Mouse (Mus musculus) MEL (cell line): ENCODE measurements around the gene Rps15. TPM values are rescaled to one million over a fixed set of nuclear protein-coding genes. Genes with fewer than 3 reads are reported as not detected.
A peak's percentile ranks its signal among the peaks of the same experiment; 100 is the strongest.

Experiments
- DNase-seq: peaks from one replicate; pipeline ENCODE4 v3.0.0; 2011; ENCODE audit warnings: low read depth, low spot score
- H3K27ac ChIP-seq: 2 replicates; pipeline ENCODE4 v1.5.1; 2012; ENCODE audit warnings: low read depth, mild to moderate bottlenecking, control low read depth, low read length, moderate library complexity; ENCODE audit not compliant: control insufficient read depth
- H3K27me3 ChIP-seq, 2 experiments: fragments of 150-350 bp in 1 of 2; sonication (generic) in 1 of 2; 2 replicates each; pipeline ENCODE4 v1.6.1; 2012; ENCODE audit warnings: low read length in 2 of 2, mild to moderate bottlenecking in 2 of 2, improper control_type of control experiment in 1 of 2, moderate library complexity in 1 of 2; ENCODE audit not compliant: insufficient read depth in 2 of 2, control insufficient read depth in 1 of 2
- H3K36me3 ChIP-seq, 2 experiments: 2 replicates each; pipeline ENCODE4 v1.6.1; 2012 to 2014; ENCODE audit warnings: low read length in 2 of 2, improper control_type of control experiment in 1 of 2, inconsistent platforms in 1 of 2, mild to moderate bottlenecking in 1 of 2; ENCODE audit not compliant: insufficient read depth in 2 of 2, control insufficient read depth in 1 of 2
- H3K4me1 ChIP-seq, 2 experiments: fragments of 150-350 bp in 1 of 2; sonication (generic) in 1 of 2; 2 replicates each; pipeline ENCODE4 v1.6.1; 2012; ENCODE audit warnings: low read length in 2 of 2, improper control_type of control experiment in 1 of 2, mild to moderate bottlenecking in 1 of 2; ENCODE audit not compliant: insufficient read depth in 2 of 2, control insufficient read depth in 1 of 2
- H3K4me3 ChIP-seq, 2 experiments: fragments of 150-350 bp in 1 of 2; sonication (generic) in 1 of 2; 2 replicates each; pipeline ENCODE4 v1.5.1; 2012; ENCODE audit warnings: low read depth in 2 of 2, low read length in 2 of 2, mild to moderate bottlenecking in 2 of 2, moderate library complexity in 2 of 2, control low read depth in 1 of 2, improper control_type of control experiment in 1 of 2; ENCODE audit not compliant: control insufficient read depth in 1 of 2, insufficient read depth in 1 of 2
- H3K79me2 ChIP-seq: 2 replicates; pipeline ENCODE4 v1.6.1; 2012; ENCODE audit warnings: mild to moderate bottlenecking, low read length, moderate library complexity; ENCODE audit not compliant: control insufficient read depth, poor library complexity, insufficient read depth
- H3K9ac ChIP-seq: 2 replicates; pipeline ENCODE4 v1.6.1; 2012; ENCODE audit warnings: low read depth, mild to moderate bottlenecking, control low read depth, low read length, moderate library complexity; ENCODE audit not compliant: control insufficient read depth, poor library complexity, severe bottlenecking
- H3K9me3 ChIP-seq: fragments of 150-350 bp; sonication (generic); replicated peaks from 2 replicates; pipeline ENCODE4 v1.6.1; 2012; ENCODE audit warnings: mild to moderate bottlenecking, low read length, improper control_type of control experiment, moderate library complexity; ENCODE audit not compliant: insufficient read depth
- CHD1 ChIP-seq: IDR thresholded peaks from 2 replicates; pipeline ENCODE4 v1.6.1; 2012; ENCODE audit warnings: low read depth, mild to moderate bottlenecking, inconsistent platforms, low read length, improper control_type of control experiment
- CHD2 ChIP-seq: IDR thresholded peaks from 2 replicates; pipeline ENCODE4 v1.6.1; 2011; ENCODE audit warnings: low read length, improper control_type of control experiment
- CTCF ChIP-seq, 3 experiments: IDR thresholded peaks in 2 of 3; conservative IDR thresholded peaks in 1 of 3; 2 replicates each; pipeline ENCODE4 v1.5.1; 2011 to 2012; ENCODE audit warnings: low read length in 3 of 3, low read depth in 2 of 3, mild to moderate bottlenecking in 2 of 3, improper control_type of control experiment in 1 of 3, inconsistent platforms in 1 of 3, mixed read lengths in 1 of 3, moderate library complexity in 1 of 3; ENCODE audit not compliant: control insufficient read depth in 1 of 3, insufficient read depth in 1 of 3, poor library complexity in 1 of 3, severe bottlenecking in 1 of 3
- E2F4 ChIP-seq: IDR thresholded peaks from 2 replicates; pipeline ENCODE4 v1.6.1; 2011; ENCODE audit warnings: low read depth, low read length, improper control_type of control experiment, borderline replicate concordance
- ETS1 ChIP-seq: IDR thresholded peaks from 2 replicates; pipeline ENCODE4 v1.6.1; 2012; ENCODE audit warnings: low read depth, mild to moderate bottlenecking, inconsistent platforms, low read length, improper control_type of control experiment, moderate library complexity
- HCFC1 ChIP-seq: IDR thresholded peaks from 2 replicates; pipeline ENCODE4 v1.6.1; 2012; ENCODE audit warnings: low read depth, mild to moderate bottlenecking, inconsistent platforms, low read length, improper control_type of control experiment, moderate library complexity
- KAT2A ChIP-seq: conservative IDR thresholded peaks from 2 replicates; pipeline ENCODE4 v1.6.1; 2012; ENCODE audit warnings: low read depth, low read length, improper control_type of control experiment, inconsistent platforms
- MAX ChIP-seq: IDR thresholded peaks from 2 replicates; pipeline ENCODE4 v1.6.1; 2011; ENCODE audit warnings: low read length, improper control_type of control experiment
- MAZ ChIP-seq: IDR thresholded peaks from 2 replicates; pipeline ENCODE4 v1.6.1; 2012; ENCODE audit warnings: low read depth, mild to moderate bottlenecking, inconsistent platforms, low read length, improper control_type of control experiment
- MXI1 ChIP-seq: IDR thresholded peaks from 2 replicates; pipeline ENCODE4 v1.6.1; 2011; ENCODE audit warnings: mild to moderate bottlenecking, low read depth, low read length, improper control_type of control experiment
- MYC ChIP-seq: IDR thresholded peaks from 2 replicates; pipeline ENCODE4 v1.6.1; 2011; ENCODE audit warnings: low read depth, mild to moderate bottlenecking, low read length, improper control_type of control experiment, moderate library complexity
- POLR2A ChIP-seq, 2 experiments: IDR thresholded peaks; 2 replicates each; pipeline ENCODE4 v1.6.1; 2011 to 2012; ENCODE audit warnings: low read length in 2 of 2, mild to moderate bottlenecking in 2 of 2, control low read depth in 1 of 2, improper control_type of control experiment in 1 of 2, low read depth in 1 of 2, moderate library complexity in 1 of 2; ENCODE audit not compliant: control insufficient read depth in 1 of 2, insufficient read depth in 1 of 2, poor library complexity in 1 of 2
- POLR2AphosphoS2 ChIP-seq: IDR thresholded peaks from 2 replicates; pipeline ENCODE4 v1.6.1; 2011; ENCODE audit warnings: low read length, improper control_type of control experiment
- POLR2AphosphoS5 ChIP-seq: IDR thresholded peaks from 2 replicates; pipeline ENCODE4 v1.6.1; 2012; ENCODE audit warnings: low read depth, borderline replicate concordance, mild to moderate bottlenecking, inconsistent platforms, low read length, moderate library complexity, mixed read lengths
- SIN3A ChIP-seq: IDR thresholded peaks from 2 replicates; pipeline ENCODE4 v1.6.1; 2012; ENCODE audit warnings: low read length, improper control_type of control experiment, inconsistent platforms
- SMC3 ChIP-seq: IDR thresholded peaks from 2 replicates; pipeline ENCODE4 v1.6.1; 2011; ENCODE audit warnings: low read depth, low read length, improper control_type of control experiment
- USF1 ChIP-seq: IDR thresholded peaks from 2 replicates; pipeline ENCODE4 v1.6.1; 2014; ENCODE audit warnings: low read depth, mild to moderate bottlenecking, inconsistent platforms, low read length, improper control_type of control experiment, moderate library complexity
- ZKSCAN1 ChIP-seq: IDR thresholded peaks from 2 replicates; pipeline ENCODE4 v1.6.1; 2012; ENCODE audit warnings: low read depth, mild to moderate bottlenecking, inconsistent platforms, low read length, improper control_type of control experiment, moderate library complexity
- polyA plus RNA-seq, 2 experiments: library from polyadenylated mRNA; stranded (reverse) in 1 of 2; unstranded in 1 of 2; fragments of >175 nt in 1 of 2; fragments of >200 nt in 1 of 2; gene quantifications; 2 replicates each; pipeline versions ENCODE4 v1.2.1 to v1.2.4; 2012; ENCODE audit warnings: low replicate concordance in 2 of 2, low read depth in 1 of 2; ENCODE audit not compliant: insufficient read length in 2 of 2, insufficient read depth in 1 of 2, missing spikeins in 1 of 2
- total RNA-seq: library from RNA; depleted of rRNA; stranded (reverse); fragments of 300-350 nt; gene quantifications from 2 replicates; pipeline ENCODE4 v1.2.3, GENCODE M21; 2012

Rps15 gene
- total and polyA plus RNA-seq, 3 experiments, result 1,331 to 4,320 (median 3,905) TPM

- Histone ChIP-seq H3K27me3 (no peaks in the 10 kb centered on the region), H3K4me1 (peaks cover 0 to 4% of the 10 kb centered on the region in 2 experiments; a peak in 1 of 4 replicates), H3K4me3 (no peak overlapping the region), H3K36me3 (peaks cover 2 to 16% of the 10 kb centered on the region in 2 experiments; a peak in 2 of 4 replicates), H3K27ac (no peak overlapping the region), H3K9ac (no peak overlapping the region), H3K9me3 (no peaks in the 10 kb centered on the region), H3K79me2 (peaks cover 14% of the 10 kb centered on the region)
- TF ChIP-seq POLR2AphosphoS5 (no peak), SMC3 (peak; percentile 28; the same call in 1 of the 2 replicates), POLR2A (IDR thresholded peaks at IDR 0.05; ENCODE audit: control insufficient read depth in 1 of 2, insufficient read depth in 1 of 2, low read depth in 1 of 2, low read length in 2 of 2, poor library complexity in 1 of 2) (peak in 1 of 2 experiments; percentile 30; a peak in 1 of 4 replicates), KAT2A (no peak), CTCF (IDR thresholded peaks at IDR 0.05 in 2 of 3, conservative IDR thresholded peaks at IDR 0.05 in 1 of 3; ENCODE audit: control insufficient read depth in 1 of 3, insufficient read depth in 1 of 3, low read depth in 2 of 3, low read length in 3 of 3, poor library complexity in 1 of 3, severe bottlenecking in 1 of 3) (peak in 2 of 3 experiments; percentile 38 to 42; a peak in 4 of 6 replicates), MXI1 (no peak)
- peak; percentile 42 for DNase-seq
These were observed 3.6 kb upstream of the Rps15 start for GRCm38 (mm10) chr10:80288657-80289056.

DNA sequence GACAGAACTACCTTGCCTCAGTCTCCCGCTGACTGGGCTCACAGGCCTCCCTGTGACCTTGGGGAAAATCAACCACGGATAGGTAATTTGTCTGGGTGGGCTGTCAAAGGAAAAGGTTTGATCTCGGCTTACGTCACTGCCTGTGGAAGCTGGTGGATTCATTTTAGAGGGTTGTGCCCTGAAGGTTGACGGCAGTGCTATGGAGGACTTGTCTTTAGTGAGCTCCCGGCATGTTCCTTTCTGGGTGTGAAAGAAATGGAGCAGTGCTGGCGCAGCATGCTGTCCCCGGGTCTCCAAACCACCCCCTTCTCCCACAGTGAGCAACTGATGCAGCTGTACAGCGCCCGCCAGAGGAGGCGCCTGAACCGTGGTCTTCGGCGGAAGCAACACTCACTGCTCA, 1.1 kb downstream of the Rps15 start:
- Histone ChIP-seq H3K4me3 (peak overlapping the region; percentile 75 to 95), H3K36me3 (peaks cover 6 to 9% of the 10 kb centered on the region in 2 experiments; a peak in 3 of 4 replicates), H3K79me2 (peaks cover 19% of the 10 kb centered on the region), H3K9me3 (no peaks in the 10 kb centered on the region), H3K4me1 (peaks cover 0 to 23% of the 10 kb centered on the region in 2 experiments; a peak in 2 of 4 replicates), H3K9ac (peak overlapping the region; percentile 98), H3K27ac (peak overlapping the region; percentile 88), H3K27me3 (no peaks in the 10 kb centered on the region)
- TF ChIP-seq MYC (no peak), POLR2A (IDR thresholded peaks at IDR 0.05; ENCODE audit: control insufficient read depth in 1 of 2, insufficient read depth in 1 of 2, low read depth in 1 of 2, low read length in 2 of 2, poor library complexity in 1 of 2) (peak; percentile 1 to 23; a peak in 1 of 4 replicates), CHD2 (no peak), MAZ (no peak), ETS1 (no peak), ZKSCAN1 (no peak), MAX (no peak), HCFC1 (no peak), USF1 (no peak), MXI1 (0 out of 2 replicates have a peak, but pooled peaks have one; percentile 25), SMC3 (no peak), POLR2AphosphoS2 (peak; percentile 64; the same call in 1 of the 2 replicates), SIN3A (peak; percentile 31; the same call in 1 of the 2 replicates), CTCF (IDR thresholded peaks at IDR 0.05 in 2 of 3, conservative IDR thresholded peaks at IDR 0.05 in 1 of 3; ENCODE audit: control insufficient read depth in 1 of 3, insufficient read depth in 1 of 3, low read depth in 2 of 3, low read length in 3 of 3, poor library complexity in 1 of 3, severe bottlenecking in 1 of 3) (peak in 2 of 3 experiments; percentile 6 to 19; a peak in 2 of 6 replicates), CHD1 (peak; percentile 35; the same call in 1 of the 2 replicates), E2F4 (no peak)
- DNase-seq, result peak; percentile 56
